Mouse (Mus musculus): ENCODE measurements around the gene Rest. TPM values are rescaled to one million over a fixed set of nuclear protein-coding genes. Genes with fewer than 3 reads are reported as not detected.
A peak's percentile ranks its signal among the peaks of the same experiment; 100 is the strongest.

Rest gene
- polyA plus RNA-seq, 1 experiment from 2014 or later: 65.0 TPM

GRCm38 (mm10) chr5:77309051-77309906, 44.0 kb downstream of the Rest start:
- Histone ChIP-seq H3K9ac (replicated peaks) (peak overlapping the region; percentile 78), H3K27ac (peak overlapping the region; percentile 94)
- under 1% methylated on average over 74 of the region's 76 CpGs for WGBS

GRCm38 (mm10) chr5:77309924-77310772, 44.9 kb downstream of the Rest start, which contains the start of the genes Noa1 and Polr2b:
Gene Noa1 (minus strand): TSS chr5:77310084.
Gene Polr2b (plus strand): TSS chr5:77310147.
- Histone ChIP-seq H3K9ac (replicated peaks) (peak within 1 kb of the TSS; percentile 84), H3K4me1 (replicated peaks) (peaks cover 22% of the 10 kb centered on the region), H3K9me3 (no peaks in the 10 kb centered on the region), H3K4me3 (replicated peaks) (peak within 1 kb of the TSS; percentile 91), H3K36me3 (peaks cover 48% of the 10 kb centered on the region), H3K27ac (peak within 1 kb of the TSS; percentile 94), H3K27me3 (no peaks in the 10 kb centered on the region), H3K4me2 (peak within 1 kb of the TSS; percentile 99)
- under 1% methylated on average over 84 of the region's 85 CpGs for WGBS
- peak; percentile 95 for ATAC-seq (ENCODE audit: insufficient number of reproducible peaks, insufficient read depth, low FRiP score, low TSS enrichment, low read depth)

More at GRCm38 (mm10) chr5:77309051-77309906, 44.0 kb downstream of the Rest start:
- Histone ChIP-seq H3K4me2 (peak overlapping the region; percentile 99), H3K4me3 (replicated peaks) (peak overlapping the region; percentile 91), H3K4me1 (replicated peaks) (peaks cover 22% of the 10 kb centered on the region), H3K36me3 (peaks cover 47% of the 10 kb centered on the region), H3K27me3 (no peaks in the 10 kb centered on the region), H3K9me3 (no peaks in the 10 kb centered on the region)
- ATAC-seq (ENCODE audit: insufficient number of reproducible peaks, insufficient read depth, low FRiP score, low TSS enrichment, low read depth): no peak; the same call in 1 of the 2 replicates

- H3K4me2 ChIP-seq: no peak overlapping the region
- 94% methylated on average over 4 of the region's 4 CpGs for WGBS
- no peak overlapping the region for H3K9ac ChIP-seq (replicated peaks)
- peaks cover 10% of the 10 kb centered on the region for H3K4me1 ChIP-seq (replicated peaks)
- H3K27me3 ChIP-seq: no peaks in the 10 kb centered on the region
- H3K9me3 ChIP-seq: no peaks in the 10 kb centered on the region
- no peak for ATAC-seq (ENCODE audit: insufficient number of reproducible peaks, insufficient read depth, low FRiP score, low TSS enrichment, low read depth)
- H3K27ac ChIP-seq: no peak overlapping the region
- no peak overlapping the region for H3K4me3 ChIP-seq (replicated peaks)
- H3K36me3 ChIP-seq: peaks cover 61% of the 10 kb centered on the region
Observed at GRCm38 (mm10) chr5:77314206-77314605, 48.9 kb downstream of the Rest start.

- no peak overlapping the region for H3K27ac ChIP-seq
- no peak overlapping the region for H3K9ac ChIP-seq (replicated peaks)
- H3K36me3 ChIP-seq: peaks cover 67% of the 10 kb centered on the region
- ATAC-seq (ENCODE audit: insufficient number of reproducible peaks, insufficient read depth, low FRiP score, low TSS enrichment, low read depth): no peak
- H3K27me3 ChIP-seq: no peaks in the 10 kb centered on the region
- no peaks in the 10 kb centered on the region for H3K9me3 ChIP-seq
- H3K4me3 ChIP-seq (replicated peaks): no peak overlapping the region
- WGBS: 92% methylated on average over 6 of the region's 6 CpGs
- no peak overlapping the region for H3K4me2 ChIP-seq
- H3K4me1 ChIP-seq (replicated peaks): peaks cover 10% of the 10 kb centered on the region
Observed at GRCm38 (mm10) chr5:77314986-77315385, 49.7 kb downstream of the Rest start.

GRCm38 (mm10) chr5:77324936-77325335, 59.6 kb downstream of the Rest start:
- no peak overlapping the region for H3K27ac ChIP-seq
- peaks cover 96% of the 10 kb centered on the region for H3K36me3 ChIP-seq
- ATAC-seq (ENCODE audit: insufficient number of reproducible peaks, insufficient read depth, low FRiP score, low TSS enrichment, low read depth): no peak
- WGBS: 88% methylated on average over 1 of the region's 1 CpGs
- H3K9ac ChIP-seq (replicated peaks): no peak overlapping the region
- H3K4me1 ChIP-seq (replicated peaks): no peaks in the 10 kb centered on the region
- no peak overlapping the region for H3K4me2 ChIP-seq
- no peak overlapping the region for H3K4me3 ChIP-seq (replicated peaks)
- no peaks in the 10 kb centered on the region for H3K27me3 ChIP-seq
- no peaks in the 10 kb centered on the region for H3K9me3 ChIP-seq

- no peak overlapping the region for H3K4me2 ChIP-seq
- no peak overlapping the region for H3K9ac ChIP-seq (replicated peaks)
- peaks cover 88% of the 10 kb centered on the region for H3K36me3 ChIP-seq
- H3K4me3 ChIP-seq (replicated peaks): no peak overlapping the region
- 81% methylated on average over 5 of the region's 5 CpGs for WGBS
- no peaks in the 10 kb centered on the region for H3K9me3 ChIP-seq
- H3K27ac ChIP-seq: no peak overlapping the region
- ATAC-seq (ENCODE audit: insufficient number of reproducible peaks, insufficient read depth, low FRiP score, low TSS enrichment, low read depth): no peak
- H3K4me1 ChIP-seq (replicated peaks): no peaks in the 10 kb centered on the region
- H3K27me3 ChIP-seq: no peaks in the 10 kb centered on the region
Observed at GRCm38 (mm10) chr5:77330154-77330553, 64.9 kb downstream of the Rest start.

Small RNA genes lying within 50 kb of the gene (microRNA-seq; reads per million reads assigned to microRNA genes)
- not detected for gene Mir5098

Other genes starting within 250 kb of the Rest start
- gene Thegl, start 249.5 kb upstream of the Rest start, polyA plus RNA-seq (2016; fragmentation: Nextera tagmentation; extraction: Ambion mirVana): not detected in 2 replicates
- 0.26 TPM in 1 of 2 replicates, not detected in the other for gene Hopx, start 150.4 kb upstream of the Rest start, polyA plus RNA-seq (2016; fragmentation: Nextera tagmentation; extraction: Ambion mirVana)
- gene Spink2, start 54.0 kb upstream of the Rest start, polyA plus RNA-seq (2016; fragmentation: Nextera tagmentation; extraction: Ambion mirVana): 0.86 and 1.1 TPM in 2 replicates
- gene Noa1, start 44.6 kb downstream of the Rest start, polyA plus RNA-seq (2016; fragmentation: Nextera tagmentation; extraction: Ambion mirVana): 31.8 and 35.0 TPM in 2 replicates
- gene Polr2b, start 44.7 kb downstream of the Rest start, polyA plus RNA-seq (2016; fragmentation: Nextera tagmentation; extraction: Ambion mirVana): 83.5 and 87.3 TPM in 2 replicates
- gene Igfbp7, start 142.6 kb downstream of the Rest start, polyA plus RNA-seq (2016; fragmentation: Nextera tagmentation; extraction: Ambion mirVana): 9.8 and 10.5 TPM in 2 replicates

Measured in limb, embryonic 12.5 days (tissue).